Mouse (Mus musculus) gastrocnemius, postnatal 4 days (tissue): ENCODE results near the gene Lars2. TPM values are rescaled to one million over a fixed set of nuclear protein-coding genes. Genes with fewer than 3 reads are reported as not detected.
"Not testable (repeated sequence)": the region's sequence is repeated elsewhere in the genome, so short reads cannot be mapped to it uniquely, and the experiment has no call there.

Source experiments
- DNase-seq, 2 experiments: peaks; one replicate each; pipeline ENCODE4 v3.0.0; 2021 to 2022; ENCODE audit warnings: low spot score in 2 of 2, mixed read lengths in 2 of 2
- long read RNA-seq, 2 experiments: library from polyadenylated mRNA; stranded (forward); transcript quantifications; one replicate each; pipeline ENCODE4 v2.0.0; 2021
- total RNA-seq, 2 experiments: library from RNA; stranded (reverse); gene quantifications; 2 replicates each; pipeline ENCODE4 v1.2.3; 2021

Gene Lars2
- 10 to 100 TPM; 46.4 to 94.9 TPM for total RNA-seq
- long read RNA-seq, experiment 1, transcript Lars2-201 (21 exons, 3,894 nt): major isoform, 5 of 10 reads
- long read RNA-seq, experiment 1, partial matches to known transcripts: 1 of 10 reads
- long read RNA-seq, experiment 1, other reads (novel, unspliced or antisense): 4 of 10 reads
- long read RNA-seq, experiment 2, transcript Lars2-201 (21 exons, 3,894 nt): major isoform, 15 of 19 reads
- long read RNA-seq, experiment 2, partial matches to known transcripts: 3 of 19 reads
- long read RNA-seq, experiment 2, other reads (novel, unspliced or antisense): 1 of 19 reads

- peak; percentile 76 to 93 for DNase-seq
Measured at GRCm38 (mm10) chr9:123366708-123367385, at the start of gene Lars2. Lars2 (plus strand) TSS chr9:123366927.

DNA sequence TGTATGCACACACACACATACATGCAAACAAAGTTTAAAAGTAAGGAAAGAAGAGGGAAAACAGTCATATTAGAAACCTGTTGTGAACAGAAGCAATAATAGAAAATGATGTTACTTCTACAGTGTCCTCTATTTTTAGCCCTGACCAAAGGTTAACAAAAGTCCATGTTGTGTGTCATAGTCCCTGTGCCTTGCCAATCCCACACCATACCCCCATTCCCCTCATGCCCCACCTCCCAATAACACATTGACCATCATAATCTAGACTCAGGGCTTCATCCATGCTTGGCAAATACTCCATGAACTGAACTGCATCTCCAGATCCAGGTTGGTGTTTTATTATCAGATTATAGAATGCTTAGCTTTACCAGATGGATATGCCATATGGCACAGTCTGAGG is 40.6 kb upstream of the Lars2 start:
- no peak for DNase-seq

DNA sequence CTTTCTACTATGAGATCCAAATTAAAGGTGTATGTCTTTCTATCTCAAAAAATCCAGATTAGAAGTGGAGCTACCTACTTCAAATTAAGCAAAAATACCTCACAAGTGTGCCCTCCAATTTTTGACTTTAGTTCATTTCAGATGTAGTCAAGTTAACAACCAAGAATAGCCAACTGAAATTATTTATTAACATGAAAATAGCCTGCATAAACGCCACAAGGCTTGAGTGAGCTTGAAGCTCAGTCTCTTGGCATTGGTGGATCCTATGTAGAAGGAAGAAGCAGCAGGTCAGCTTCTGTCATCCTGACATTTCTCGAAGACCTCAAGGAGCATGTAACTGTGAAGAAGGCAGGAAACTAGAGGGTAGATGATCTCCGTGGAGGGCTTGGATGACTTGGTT is 38.4 kb upstream of the Lars2 start:
- no peak for DNase-seq

- no peak for DNase-seq
Measured at GRCm38 (mm10) chr9:123329831-123330230, 36.9 kb upstream of the Lars2 start.

- not testable (repeated sequence) for DNase-seq
Measured at GRCm38 (mm10) chr9:123330271-123330670, 36.5 kb upstream of the Lars2 start.

DNA sequence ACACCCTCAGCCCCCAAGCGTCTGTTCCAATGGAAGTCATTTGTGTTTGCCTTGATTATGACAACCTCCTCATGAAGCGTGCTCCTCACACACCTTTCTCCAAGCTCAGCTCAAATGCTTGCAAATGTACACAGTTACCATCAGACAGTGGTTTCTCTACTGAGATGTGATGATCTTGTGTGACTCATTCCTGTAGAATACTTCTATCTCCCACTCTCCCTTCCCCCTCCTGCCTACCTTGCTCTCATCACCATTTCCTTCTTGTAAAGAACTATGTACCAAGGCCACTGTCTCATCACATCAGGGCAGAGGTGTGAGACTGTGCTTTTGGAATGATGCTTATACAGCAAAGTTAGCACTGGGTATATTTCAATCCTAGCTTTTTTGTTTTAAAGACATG is 33.2 kb upstream of the Lars2 start:
- no peak for DNase-seq

DNA sequence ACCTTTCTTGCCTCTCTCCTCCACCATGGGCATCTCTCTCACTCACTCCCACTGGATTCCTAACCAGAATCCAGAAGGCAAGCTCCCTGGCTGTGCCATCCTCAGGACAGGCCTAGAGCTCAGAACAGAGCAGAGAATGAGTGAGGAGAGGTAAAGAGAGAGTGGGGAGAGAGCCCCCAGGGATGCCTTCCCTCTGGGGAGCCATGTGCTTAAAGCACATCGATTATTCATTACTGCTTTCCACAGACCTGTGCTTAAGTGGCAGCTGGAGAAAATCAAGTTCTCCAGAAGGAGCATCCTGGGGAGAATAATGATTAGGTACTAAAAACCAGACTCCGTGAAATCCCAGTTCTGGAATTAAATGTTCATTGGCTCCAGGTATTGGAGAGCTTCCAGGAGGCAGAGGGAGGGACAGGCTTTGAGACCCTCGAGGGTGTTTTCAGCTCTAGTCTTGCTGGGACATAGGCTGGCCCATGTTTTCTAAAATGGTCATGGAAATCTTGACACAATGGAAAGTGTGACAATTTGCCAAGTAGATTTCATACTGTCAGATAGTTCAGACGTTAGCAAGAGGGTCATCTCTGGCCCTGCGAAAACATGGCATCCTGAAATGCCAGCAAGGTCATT is 31.6 kb upstream of the Lars2 start:
- peak in 1 of 2 experiments; percentile 10 for DNase-seq

DNA sequence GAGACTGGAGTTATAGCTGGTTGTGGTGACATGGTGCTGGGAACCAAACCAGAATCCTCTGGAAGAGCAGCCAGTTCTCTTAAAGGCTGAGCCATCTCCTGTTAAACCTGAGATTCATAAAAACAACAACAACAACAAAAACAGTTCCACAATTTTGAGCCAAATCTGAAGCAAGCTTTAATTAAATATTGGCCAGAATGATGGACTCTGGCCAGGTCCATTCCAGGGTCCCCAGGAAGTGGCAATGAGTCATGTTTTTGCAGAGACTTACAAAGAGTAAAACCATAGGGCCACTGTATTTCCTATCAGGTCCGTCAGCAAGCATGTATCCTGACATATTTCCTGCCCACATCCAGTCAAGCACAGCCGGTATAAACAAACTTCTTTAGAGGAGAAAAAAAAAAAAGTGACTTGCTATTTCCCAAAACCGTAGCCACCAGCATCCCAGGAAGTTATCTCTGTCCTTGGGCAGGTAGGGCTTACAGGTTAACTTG is 27.0 kb upstream of the Lars2 start:
- no peak for DNase-seq

- DNase-seq: no peak
Measured at GRCm38 (mm10) chr9:123341256-123341655, 25.5 kb upstream of the Lars2 start.

GRCm38 (mm10) chr9:123343069-123343468 is 23.7 kb upstream of the Lars2 start:
- no peak for DNase-seq

GRCm38 (mm10) chr9:123349286-123349685 is 17.4 kb upstream of the Lars2 start:
- not testable (repeated sequence) for DNase-seq

DNA sequence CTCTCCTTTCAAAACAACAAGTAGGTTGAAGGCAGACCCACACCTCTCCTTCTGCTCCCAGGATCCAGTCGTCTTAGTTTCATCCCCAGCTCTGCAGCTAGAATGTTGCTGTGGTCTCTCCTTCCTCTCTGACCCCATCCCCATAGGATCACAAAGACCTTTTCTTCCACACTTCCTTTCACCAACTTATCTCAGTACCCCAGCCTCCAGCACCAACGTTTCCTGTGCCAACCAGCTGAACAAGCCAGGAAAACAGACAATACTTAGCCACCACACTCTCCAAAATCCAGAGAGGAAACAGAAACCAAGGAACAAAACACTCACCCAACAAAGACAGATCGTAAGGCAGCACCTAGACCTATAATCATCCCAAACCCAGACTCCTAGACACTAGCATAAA is 6.7 kb upstream of the Lars2 start:
- no peak for DNase-seq

- DNase-seq: no peak
Measured at GRCm38 (mm10) chr9:123365353-123365752, 1.4 kb upstream of the Lars2 start.

GRCm38 (mm10) chr9:123365942-123366707 is 602 bp upstream of the Lars2 start:
- DNase-seq: no peak

DNA sequence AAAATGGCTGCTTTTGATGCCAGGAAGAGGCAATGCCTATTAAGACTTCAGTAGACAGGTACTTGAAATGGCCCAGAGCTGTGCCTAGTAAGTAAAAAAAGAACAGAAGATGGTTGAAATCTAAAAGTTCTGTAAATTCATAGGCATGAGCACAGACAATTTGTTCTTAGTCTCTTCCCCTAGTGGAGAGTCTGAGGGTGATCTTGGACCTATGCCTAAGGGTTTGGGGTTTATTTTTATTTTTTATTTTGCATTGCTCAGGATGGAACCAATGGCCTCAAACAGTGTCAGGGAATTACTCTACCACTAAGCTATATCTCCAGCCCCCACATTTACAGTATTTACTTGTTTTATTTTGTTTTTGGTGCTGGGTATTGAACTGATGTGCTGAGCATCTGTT is 909 bp downstream of the Lars2 start:
- DNase-seq: no peak

GRCm38 (mm10) chr9:123382399-123382798 is 15.7 kb downstream of the Lars2 start:
- no peak for DNase-seq

DNA sequence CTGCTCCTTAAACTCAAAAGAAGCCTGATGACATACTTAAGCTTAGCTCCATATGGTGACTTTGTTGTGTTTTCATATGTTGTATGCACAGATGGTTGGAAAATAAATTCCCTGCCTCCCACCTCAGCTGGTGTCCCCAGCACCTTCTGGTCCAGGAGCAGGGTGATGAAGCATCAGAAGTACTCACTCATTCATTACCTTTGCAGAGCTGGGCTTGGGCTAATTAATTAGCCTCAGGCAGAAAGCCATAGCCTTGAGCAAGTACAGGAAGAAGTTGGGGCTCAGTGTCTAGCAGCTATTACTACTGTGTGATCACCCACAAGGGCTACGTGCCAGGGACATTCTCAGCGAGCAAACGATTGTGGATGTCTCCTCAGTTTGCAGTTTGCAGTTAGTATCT is 18.0 kb downstream of the Lars2 start:
- no peak for DNase-seq

- no peak for DNase-seq
Measured at GRCm38 (mm10) chr9:123385352-123386198, 18.8 kb downstream of the Lars2 start.

DNA sequence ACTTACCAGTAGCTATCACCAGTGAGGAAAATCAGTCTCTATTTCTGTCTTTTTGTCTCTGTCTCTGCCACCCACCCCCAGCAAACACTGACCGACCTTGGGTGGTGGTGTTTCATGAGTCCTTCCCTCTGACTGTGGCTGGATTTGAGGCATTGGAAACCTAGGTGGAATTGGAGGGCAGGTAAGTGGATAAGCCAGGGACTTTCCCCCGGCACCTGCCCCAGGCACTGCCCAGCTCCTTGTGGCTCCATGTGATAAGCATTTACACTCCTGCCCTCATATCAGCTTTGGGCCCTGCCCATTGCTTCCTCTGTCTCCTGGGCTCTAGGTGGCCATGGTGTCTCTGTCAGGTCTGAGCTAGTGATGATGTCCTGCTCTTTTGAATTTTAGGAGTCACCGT is 19.6 kb downstream of the Lars2 start:
- no peak for DNase-seq
